Mouse (Mus musculus) embryonic facial prominence, embryonic 13.5 days (tissue): ENCODE data around the gene Kpna1. TPM values are rescaled to one million over a fixed set of nuclear protein-coding genes. Genes with fewer than 3 reads are reported as not detected.
"Not testable (repeated sequence)": the region's sequence is repeated elsewhere in the genome, so short reads cannot be mapped to it uniquely, and the experiment has no call there.

Source experiments
- ATAC-seq: fragments of 200-750 bp; cut with Nextera tagmentation; 2 replicates; pipeline ENCODE4 v1.8.0; 2017; ENCODE audit warnings: low read depth; ENCODE audit not compliant: insufficient number of reproducible peaks, insufficient read depth, low FRiP score, low TSS enrichment
- H3K27ac ChIP-seq: fragments of 300-500 bp; sonication (generic); 2 replicates; pipeline ENCODE4 v1.5.1; 2015; ENCODE audit warnings: moderate library complexity, mild to moderate bottlenecking, inconsistent platforms
- H3K27me3 ChIP-seq: fragments of 300-500 bp; sonication (generic); 2 replicates; pipeline ENCODE4 v1.6.1; 2015; ENCODE audit warnings: mild to moderate bottlenecking, inconsistent platforms
- H3K36me3 ChIP-seq: fragments of 300-500 bp; sonication (generic); 2 replicates; pipeline ENCODE4 v1.6.1; 2015; ENCODE audit warnings: mild to moderate bottlenecking, inconsistent platforms
- H3K4me1 ChIP-seq: fragments of 300-500 bp; sonication (generic); 2 replicates; pipeline ENCODE4 v1.6.1; 2015; ENCODE audit warnings: inconsistent platforms
- H3K4me2 ChIP-seq: fragments of 300-500 bp; sonication (generic); 2 replicates; pipeline ENCODE4 v1.6.1; 2015; ENCODE audit warnings: moderate library complexity, mild to moderate bottlenecking, inconsistent platforms
- H3K4me3 ChIP-seq: fragments of 300-500 bp; sonication (generic); 2 replicates; pipeline ENCODE4 v1.5.1; 2015; ENCODE audit warnings: mild to moderate bottlenecking, inconsistent platforms
- H3K9ac ChIP-seq: fragments of 300-500 bp; sonication (generic); 2 replicates; pipeline ENCODE4 v1.6.1; 2015; ENCODE audit warnings: mild to moderate bottlenecking, inconsistent platforms
- H3K9me3 ChIP-seq: fragments of 300-500 bp; sonication (generic); 2 replicates; pipeline ENCODE4 v1.6.1; 2016; ENCODE audit warnings: inconsistent platforms
- WGBS: fragments of 180-500 bp; shearing (Covaris S2); methylation state at CpG from one replicate; pipeline ENCODE4 v1.1.7; 2015; ENCODE audit warnings: mixed read lengths; 5-methylcytosine and 5-hydroxymethylcytosine counted together
- polyA plus RNA-seq: library from polyadenylated mRNA; unstranded; fragments of >200 nt; fragmentation: Nextera tagmentation; extraction: Ambion mirVana; gene quantifications from 2 replicates; pipeline ENCODE4 v1.2.1, GENCODE M21; 2015

The Kpna1 gene
- 38.9 and 39.9 TPM in 2 replicates for polyA plus RNA-seq

GRCm38 (mm10) chr16:35978450-35978849 is at the start of gene Kpna1:
Gene Kpna1 (plus strand): TSS chr16:35978750.
- not testable (repeated sequence) for ATAC-seq, H3K9me3 ChIP-seq, H3K4me2 ChIP-seq, H3K27ac ChIP-seq, H3K4me3 ChIP-seq, H3K27me3 ChIP-seq, H3K36me3 ChIP-seq, H3K4me1 ChIP-seq, H3K9ac ChIP-seq
- 79% methylated on average over 1 of the region's 1 CpGs for WGBS

- Histone ChIP-seq H3K27me3 (0 out of 2 replicates have a peak, but pooled peaks cover 3% of the 10 kb centered on the region), H3K27ac (no peak overlapping the region), H3K4me1 (no peaks in the 10 kb centered on the region), H3K9me3 (no peaks in the 10 kb centered on the region), H3K36me3 (no peaks in the 10 kb centered on the region), H3K9ac (no peak overlapping the region), H3K4me3 (no peak overlapping the region), H3K4me2 (no peak overlapping the region)
- no peak for ATAC-seq
- 82% methylated on average over 19 of the region's 19 CpGs for WGBS
Measured at GRCm38 (mm10) chr16:35932179-35933055, 46.1 kb upstream of the Kpna1 start.

GRCm38 (mm10) chr16:35933181-35933580 is 45.4 kb upstream of the Kpna1 start:
- Histone ChIP-seq H3K4me3 (no peak overlapping the region), H3K27me3 (0 out of 2 replicates have a peak, but pooled peaks cover 6% of the 10 kb centered on the region), H3K9me3 (no peaks in the 10 kb centered on the region), H3K4me2 (no peak overlapping the region), H3K36me3 (no peaks in the 10 kb centered on the region), H3K27ac (no peak overlapping the region), H3K9ac (no peak overlapping the region), H3K4me1 (no peaks in the 10 kb centered on the region)
- no peak for ATAC-seq
- 84% methylated on average over 10 of the region's 10 CpGs for WGBS

GRCm38 (mm10) chr16:35938211-35939151 is 40.1 kb upstream of the Kpna1 start, which contains the start of the genes Parp9 and Dtx3l:
Gene Parp9 (plus strand): TSS chr16:35938470.
Gene Dtx3l (minus strand): TSS chr16:35939151.
- H3K36me3 ChIP-seq: no peaks in the 10 kb centered on the region
- peak within 1 kb of the TSS; percentile 68 for H3K4me3 ChIP-seq
- no peak within 1 kb of the TSS for H3K27ac ChIP-seq
- 2% methylated on average over 52 of the region's 52 CpGs for WGBS
- H3K4me2 ChIP-seq: peak within 1 kb of the TSS; percentile 87
- no peaks in the 10 kb centered on the region for H3K9me3 ChIP-seq
- 0 out of 2 replicates have a peak, but pooled peaks cover 11% of the 10 kb centered on the region for H3K27me3 ChIP-seq
- H3K4me1 ChIP-seq: peaks cover 7% of the 10 kb centered on the region
- peak within 1 kb of the TSS; percentile 77 for H3K9ac ChIP-seq
- ATAC-seq: no peak

- WGBS: 5% methylated on average over 6 of the region's 6 CpGs
- H3K4me3 ChIP-seq: peak overlapping the region; percentile 68
- peak overlapping the region; percentile 77 for H3K9ac ChIP-seq
- 0 out of 2 replicates have a peak, but pooled peaks cover 11% of the 10 kb centered on the region for H3K27me3 ChIP-seq
- H3K4me1 ChIP-seq: peaks cover 7% of the 10 kb centered on the region
- H3K27ac ChIP-seq: no peak overlapping the region
- H3K4me2 ChIP-seq: peak overlapping the region; percentile 87
- ATAC-seq: no peak
- no peaks in the 10 kb centered on the region for H3K36me3 ChIP-seq
- H3K9me3 ChIP-seq: no peaks in the 10 kb centered on the region
Measured at GRCm38 (mm10) chr16:35939261-35939660, 39.3 kb upstream of the Kpna1 start.

GRCm38 (mm10) chr16:35939690-35940089 is 38.9 kb upstream of the Kpna1 start:
- ATAC-seq: no peak
- H3K4me1 ChIP-seq: peaks cover 7% of the 10 kb centered on the region
- WGBS: 10% methylated on average over 9 of the region's 9 CpGs
- no peak overlapping the region for H3K27ac ChIP-seq
- 0 out of 2 replicates have a peak, but pooled peaks cover 11% of the 10 kb centered on the region for H3K27me3 ChIP-seq
- H3K4me2 ChIP-seq: peak overlapping the region; percentile 87
- peak overlapping the region; percentile 68 for H3K4me3 ChIP-seq
- H3K9me3 ChIP-seq: no peaks in the 10 kb centered on the region
- no peaks in the 10 kb centered on the region for H3K36me3 ChIP-seq
- no peak overlapping the region; the same call in 1 of the 2 replicates for H3K9ac ChIP-seq

- Histone ChIP-seq H3K4me1 (peaks cover 7% of the 10 kb centered on the region), H3K27me3 (0 out of 2 replicates have a peak, but pooled peaks cover 11% of the 10 kb centered on the region), H3K9ac (no peak overlapping the region), H3K27ac (no peak overlapping the region), H3K36me3 (no peaks in the 10 kb centered on the region), H3K4me2 (no peak overlapping the region), H3K4me3 (no peak overlapping the region), H3K9me3 (no peaks in the 10 kb centered on the region)
- WGBS: 82% methylated on average over 7 of the region's 7 CpGs
- no peak for ATAC-seq
Measured at GRCm38 (mm10) chr16:35941382-35941781, 37.2 kb upstream of the Kpna1 start.

- no peaks in the 10 kb centered on the region for H3K9me3 ChIP-seq
- ATAC-seq: no peak
- H3K4me2 ChIP-seq: no peak overlapping the region
- no peaks in the 10 kb centered on the region for H3K27me3 ChIP-seq
- H3K9ac ChIP-seq: no peak overlapping the region
- 73% methylated on average over 5 of the region's 5 CpGs for WGBS
- H3K4me1 ChIP-seq: no peaks in the 10 kb centered on the region
- H3K27ac ChIP-seq: no peak overlapping the region
- no peak overlapping the region for H3K4me3 ChIP-seq
- H3K36me3 ChIP-seq: no peaks in the 10 kb centered on the region
Measured at GRCm38 (mm10) chr16:35949264-35949663, 29.3 kb upstream of the Kpna1 start.

GRCm38 (mm10) chr16:35951216-35951615 is 27.3 kb upstream of the Kpna1 start:
- Histone ChIP-seq H3K27me3 (no peaks in the 10 kb centered on the region), H3K36me3 (no peaks in the 10 kb centered on the region), H3K27ac (no peak overlapping the region), H3K4me2 (no peak overlapping the region), H3K4me3 (no peak overlapping the region), H3K9me3 (no peaks in the 10 kb centered on the region), H3K9ac (no peak overlapping the region), H3K4me1 (no peaks in the 10 kb centered on the region)
- WGBS: 91% methylated on average over 3 of the region's 3 CpGs
- ATAC-seq: no peak

- H3K9me3 ChIP-seq: no peaks in the 10 kb centered on the region
- H3K4me2 ChIP-seq: no peak overlapping the region
- no peak overlapping the region for H3K9ac ChIP-seq
- WGBS: 88% methylated on average over 5 of the region's 5 CpGs
- H3K4me1 ChIP-seq: no peaks in the 10 kb centered on the region
- no peaks in the 10 kb centered on the region for H3K27me3 ChIP-seq
- H3K27ac ChIP-seq: no peak overlapping the region
- H3K36me3 ChIP-seq: no peaks in the 10 kb centered on the region
- no peak for ATAC-seq
- H3K4me3 ChIP-seq: no peak overlapping the region
Measured at GRCm38 (mm10) chr16:35952628-35953130, 25.9 kb upstream of the Kpna1 start.

- H3K4me3 ChIP-seq, ATAC-seq, H3K36me3 ChIP-seq, H3K4me1 ChIP-seq, H3K27me3 ChIP-seq, H3K9ac ChIP-seq, H3K27ac ChIP-seq, H3K9me3 ChIP-seq, H3K4me2 ChIP-seq: not testable (repeated sequence)
- 30% methylated on average over 3 of the region's 4 CpGs for WGBS
Measured at GRCm38 (mm10) chr16:35965991-35966390, 12.6 kb upstream of the Kpna1 start.
